Mouse (Mus musculus) thymus, postnatal 10 days (tissue): ENCODE data around the gene Gstp2.

Experiments used
- DNase-seq, 2 experiments: peaks; one replicate each; pipeline ENCODE4 v3.0.0; 2021; ENCODE audit warnings: low spot score in 2 of 2

The Gstp2 gene

GRCm38 (mm10) chr19:4005971-4006370 is 39.9 kb downstream of the Gstp2 start:
- no peak for DNase-seq

GRCm38 (mm10) chr19:4005091-4005490 is 40.7 kb downstream of the Gstp2 start:
- no peak for DNase-seq

GRCm38 (mm10) chr19:4004331-4004730 is 41.5 kb downstream of the Gstp2 start:
- DNase-seq, result no peak

- DNase-seq, result no peak
Measured at GRCm38 (mm10) chr19:4003641-4004040, 42.2 kb downstream of the Gstp2 start.

- DNase-seq, result no peak
Measured at GRCm38 (mm10) chr19:4003112-4003511, 42.7 kb downstream of the Gstp2 start, which contains the start of gene Doc2g. Doc2g (plus strand) TSS chr19:4003313.

- DNase-seq, result no peak
Measured at GRCm38 (mm10) chr19:4001752-4002151, 44.1 kb downstream of the Gstp2 start.

- no peak for DNase-seq
Measured at GRCm38 (mm10) chr19:4000949-4001525, 44.8 kb downstream of the Gstp2 start.

- DNase-seq, result peak; percentile 92 to 96
Measured at GRCm38 (mm10) chr19:4000119-4000900, 45.5 kb downstream of the Gstp2 start, which contains the start of the genes Nudt8 and Gm49405. Nudt8 (plus strand) TSS chr19:4000580. Gm49405 (plus strand) TSS chr19:4000626.

GRCm38 (mm10) chr19:3999121-3999730 is 46.6 kb downstream of the Gstp2 start:
- DNase-seq, result no peak

GRCm38 (mm10) chr19:3998335-3998734 is 47.5 kb downstream of the Gstp2 start:
- DNase-seq, result no peak

GRCm38 (mm10) chr19:3997231-3997630 is 48.6 kb downstream of the Gstp2 start:
- DNase-seq, result no peak

- no peak for DNase-seq
Measured at GRCm38 (mm10) chr19:3996747-3997146, 49.1 kb downstream of the Gstp2 start.

GRCm38 (mm10) chr19:3996106-3996505 is 49.7 kb downstream of the Gstp2 start:
- DNase-seq, result no peak

GRCm38 (mm10) chr19:3995505-3995904 is 50.3 kb downstream of the Gstp2 start:
- DNase-seq, result no peak

- DNase-seq, result no peak
Measured at GRCm38 (mm10) chr19:3994932-3995331, 50.9 kb downstream of the Gstp2 start.

- no peak for DNase-seq
Measured at GRCm38 (mm10) chr19:3992416-3992815, 53.4 kb downstream of the Gstp2 start, which contains the start of gene Tbx10. Tbx10 (plus strand) TSS chr19:3992752.

- no peak for DNase-seq
Measured at GRCm38 (mm10) chr19:3991966-3992365, 53.9 kb downstream of the Gstp2 start.

GRCm38 (mm10) chr19:3991562-3991961 is 54.3 kb downstream of the Gstp2 start:
- no peak for DNase-seq

GRCm38 (mm10) chr19:3990804-3991203 is 55.0 kb downstream of the Gstp2 start:
- no peak for DNase-seq
